In the genomic region with DNA sequence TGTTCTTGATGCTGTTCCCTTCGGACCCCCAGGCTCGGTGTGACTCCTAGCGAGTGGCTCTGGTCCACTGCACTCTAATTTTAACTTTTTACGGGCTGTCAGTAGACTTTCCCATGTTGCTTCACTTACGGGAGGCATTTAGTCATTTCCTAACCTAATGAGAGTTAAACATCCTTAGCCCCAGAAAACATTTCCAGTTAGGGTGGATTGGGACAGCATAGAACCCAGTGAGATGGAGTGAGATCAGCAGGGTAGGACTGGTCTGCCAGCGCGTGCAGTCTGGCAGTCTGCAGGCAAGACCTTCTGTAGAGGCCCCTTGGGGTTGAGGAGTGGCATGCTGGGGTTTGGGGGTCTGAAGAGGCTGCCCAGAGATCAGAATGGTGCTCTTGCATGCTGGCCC, we compare ENCODE assay signal across 20 mouse cellular contexts.
"Had no signal": no experiment of that assay in that cellular context is flagged by ENCODE, and none has a peak within 500 bp of the region (broad histone marks: within the 10 kb centered on the region; RNA-seq: fewer than 3 reads in every experiment).

No protein-coding gene starts in this region.

- ATAC-seq: lung, postnatal 0 days; midbrain, embryonic 16.5 days had no signal

- H3K27ac ChIP-seq: lung, embryonic 15.5 days; midbrain, embryonic 10.5 days; midbrain, embryonic 12.5 days; neural tube, embryonic 13.5 days; neural tube, embryonic 15.5 days had no signal

- DNase-seq: lung, adult 2 months; lung, postnatal 14 days; lung, postnatal 36 days; midbrain, embryonic 14.5 days; retina, postnatal 1 day; right cerebral cortex, adult 18-20 months; right cerebral cortex, postnatal 25 days; right cerebral cortex, postnatal 4 days; spleen, adult 18-20 months; thymus, adult 18-20 months; thymus, postnatal 14 days; thymus, postnatal 36 days had no signal

- H3K27me3 ChIP-seq: lung, embryonic 15.5 days; midbrain, embryonic 12.5 days; neural tube, embryonic 13.5 days; neural tube, embryonic 15.5 days had no signal

- H3K4me3 ChIP-seq: lung, embryonic 15.5 days; midbrain, embryonic 10.5 days; midbrain, embryonic 12.5 days; myocyte; neural tube, embryonic 13.5 days; neural tube, embryonic 15.5 days had no signal

- H3K9ac ChIP-seq: lung, embryonic 15.5 days; midbrain, embryonic 12.5 days; neural tube, embryonic 13.5 days; neural tube, embryonic 15.5 days had no signal

- H3K4me2 ChIP-seq: lung, embryonic 15.5 days; midbrain, embryonic 12.5 days; neural tube, embryonic 13.5 days; neural tube, embryonic 15.5 days had no signal

- H3K9me3 ChIP-seq: lung, embryonic 15.5 days; midbrain, embryonic 10.5 days; midbrain, embryonic 12.5 days; neural tube, embryonic 13.5 days; neural tube, embryonic 15.5 days had no signal
